Mouse (Mus musculus) layer of hippocampus, postnatal 10 days (tissue): ENCODE results near the gene Esrra. TPM values are rescaled to one million over a fixed set of nuclear protein-coding genes. Genes with fewer than 3 reads are reported as not detected.

ENCODE experiments used
- DNase-seq, 2 experiments: peaks; one replicate each; pipeline ENCODE4 v3.0.0; 2021; ENCODE audit warnings: low spot score in 2 of 2
- total RNA-seq, 2 experiments: library from RNA; stranded (reverse); gene quantifications; 2 replicates each; pipeline ENCODE4 v1.2.3; 2021

Gene Esrra
- total RNA-seq, 2 experiments from 2014 or later = 45.8 to 53.0 TPM

DNA sequence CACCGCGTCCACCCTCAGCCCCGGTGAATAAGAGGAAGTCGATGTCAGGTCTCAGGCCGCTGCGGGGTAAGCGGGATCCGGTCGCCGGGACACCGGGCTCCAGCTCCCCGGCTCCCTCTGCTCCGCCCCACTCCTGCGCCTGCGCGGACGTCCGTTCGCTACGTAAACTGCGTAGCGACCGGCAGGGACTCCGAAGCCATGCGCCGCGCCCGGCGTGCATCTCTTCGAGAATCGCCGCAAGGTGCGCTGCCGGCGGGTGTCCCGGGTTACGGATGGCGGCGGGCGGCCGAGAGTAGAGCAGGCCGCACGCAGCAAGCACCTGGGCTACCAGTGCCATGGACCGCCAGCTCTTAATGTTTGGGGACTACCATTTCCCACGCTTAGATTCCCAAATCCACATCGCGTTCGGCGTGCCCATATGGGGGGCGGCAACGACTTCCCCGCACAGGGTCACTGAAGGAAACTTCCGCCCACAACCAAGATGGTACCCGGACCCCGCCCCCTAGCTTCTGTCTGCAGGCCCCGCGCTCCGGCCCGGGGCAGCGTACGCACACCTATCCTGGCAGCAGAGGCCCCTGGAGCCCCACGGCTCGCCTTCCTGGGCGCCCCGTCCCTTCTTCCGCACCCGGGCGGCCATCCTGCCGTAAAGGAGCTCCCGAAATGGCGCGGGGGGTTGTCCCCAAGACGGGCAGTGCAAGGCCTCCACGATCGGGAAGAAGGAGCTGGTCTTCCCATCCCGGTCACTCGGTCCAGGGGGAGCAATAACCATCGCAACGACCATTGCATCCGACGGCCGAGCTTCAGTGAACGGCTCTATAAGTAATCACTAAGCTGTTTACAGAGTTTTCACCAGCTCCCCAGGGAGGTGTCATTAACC is 20.0 kb upstream of the Esrra start, which contains the start of gene Bad:
Bad (plus strand) TSS at position 490 of the 877 bp plus-strand sequence.
- peak; percentile 97 to 98 for DNase-seq

DNA sequence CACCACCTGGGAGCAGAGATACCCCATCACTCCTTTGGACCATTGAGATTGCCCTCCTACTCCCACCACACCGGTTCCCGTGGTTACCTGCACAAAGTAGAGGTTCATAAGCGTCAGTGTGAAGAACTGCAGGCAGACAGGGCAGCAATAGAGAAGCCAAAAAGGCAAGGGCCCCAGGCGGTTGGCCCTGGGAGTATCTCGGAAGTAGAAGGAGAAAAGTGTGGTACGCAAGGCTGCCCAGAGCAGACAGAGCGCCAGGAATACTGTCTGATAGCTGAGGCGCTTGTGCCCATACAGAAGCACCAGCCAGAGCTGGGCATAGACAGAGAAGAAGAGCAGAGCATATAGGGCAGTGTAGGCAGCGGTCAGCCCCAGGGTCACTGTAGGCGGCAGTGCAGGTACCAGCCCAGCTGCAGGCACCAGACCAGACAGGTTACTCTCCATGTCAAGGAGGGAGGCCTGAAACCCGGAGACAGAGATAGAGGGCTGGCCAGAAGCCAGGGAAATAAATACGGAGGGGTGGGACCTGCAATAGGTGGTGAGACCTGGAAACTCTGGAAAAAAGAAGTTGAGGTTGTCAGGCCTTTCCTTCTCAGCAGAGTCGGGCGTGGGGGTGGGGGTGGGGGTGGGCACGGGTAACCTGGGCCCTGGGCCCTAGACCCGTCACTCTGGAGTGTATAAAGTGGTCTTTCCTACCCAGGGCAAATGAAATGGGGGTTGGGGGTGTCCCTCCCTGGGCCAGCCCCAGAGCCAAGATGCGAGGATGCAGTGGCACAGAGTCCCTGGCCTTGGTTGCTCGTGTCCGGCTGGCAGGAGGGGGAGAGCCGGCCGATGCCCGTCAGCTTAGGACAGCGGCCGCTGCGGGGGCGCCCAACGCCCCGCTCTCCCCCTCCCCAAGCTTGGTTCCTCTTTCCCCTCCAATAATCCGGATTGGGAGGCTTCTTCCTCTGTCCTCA is 19.1 kb upstream of the Esrra start:
- no peak for DNase-seq

GRCm38 (mm10) chr19:6939106-6940002 is 17.7 kb upstream of the Esrra start:
- no peak for DNase-seq

- no peak for DNase-seq
Observed at GRCm38 (mm10) chr19:6937541-6938465, 16.2 kb upstream of the Esrra start.

GRCm38 (mm10) chr19:6936299-6936698 is 14.7 kb upstream of the Esrra start:
- no peak for DNase-seq

DNA sequence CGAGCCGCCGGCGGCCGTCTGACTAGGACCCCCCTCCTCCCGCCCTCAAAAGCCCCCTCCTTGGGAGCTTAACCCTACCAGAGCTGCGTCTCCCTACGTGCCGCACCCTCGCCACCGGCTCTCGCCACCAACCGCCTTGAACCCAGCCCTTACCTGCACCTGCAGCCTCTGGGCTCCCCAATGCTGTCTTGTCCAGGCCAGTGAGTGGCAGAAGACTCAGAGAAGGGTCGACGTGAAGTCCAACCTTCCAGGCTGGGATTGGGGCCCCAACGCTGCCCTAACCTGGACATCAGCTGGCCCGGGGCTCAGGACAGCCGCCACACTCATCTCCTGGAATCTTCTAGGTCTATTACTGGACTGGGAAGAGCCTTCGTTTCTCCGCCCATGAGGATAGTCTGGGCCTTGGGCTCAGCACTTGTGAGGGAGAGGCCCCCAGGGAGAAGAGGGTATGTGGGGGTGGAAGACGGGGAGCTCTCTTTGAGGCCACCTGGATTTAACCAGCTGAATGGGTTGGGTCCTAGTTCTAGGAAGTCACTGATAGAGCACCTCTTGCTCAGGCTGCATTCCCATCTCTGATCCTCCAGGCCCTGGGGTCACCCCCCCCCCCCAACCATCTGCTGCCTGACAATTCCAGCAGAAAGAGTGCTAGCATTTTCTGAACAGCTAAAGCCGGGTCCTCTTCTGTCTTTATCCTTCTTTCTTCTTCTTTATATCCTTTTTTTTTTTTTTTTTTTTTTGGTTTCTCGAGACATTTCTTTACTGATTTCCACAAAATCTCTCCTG is 12.8 kb upstream of the Esrra start, which contains the start of gene Kcnk4:
Kcnk4 (minus strand) TSS at position 321 of the 783 bp plus-strand sequence.
- DNase-seq = no peak

DNA sequence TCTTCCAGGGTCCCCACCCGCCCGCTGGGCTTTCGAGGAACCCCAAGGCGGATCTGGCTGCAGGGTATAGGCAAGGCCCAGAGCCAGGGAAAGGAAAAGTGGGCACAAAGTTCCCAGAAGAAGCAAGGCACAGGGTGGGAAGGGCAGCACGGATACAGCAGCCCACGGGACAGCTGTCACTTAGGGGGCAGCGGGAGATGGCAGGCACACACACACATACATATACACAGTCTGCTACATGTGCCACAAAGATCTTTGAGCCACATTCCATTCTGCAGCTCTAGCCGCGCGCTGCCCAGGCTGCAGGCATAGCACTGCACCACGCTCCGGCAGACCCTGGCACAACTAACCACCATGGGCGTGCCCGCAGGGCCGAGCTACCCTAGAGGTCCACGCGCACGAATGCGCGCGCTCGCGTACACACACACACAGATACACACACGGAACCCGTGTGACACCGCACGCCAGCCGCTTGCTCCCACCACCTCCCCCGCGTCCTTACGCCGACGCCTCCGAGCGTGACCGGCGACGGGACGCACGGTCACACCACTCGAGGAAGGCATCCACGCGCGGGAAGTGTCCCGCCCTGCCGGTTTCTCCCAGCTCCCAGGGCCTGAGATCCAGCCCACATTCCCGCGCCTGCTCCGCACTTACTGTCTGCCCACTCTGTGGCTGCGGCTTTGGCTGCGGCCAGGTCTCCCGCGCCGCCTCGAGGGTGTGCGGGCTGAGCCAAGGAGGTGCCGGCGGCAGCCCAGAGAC is 12.0 kb upstream of the Esrra start:
- DNase-seq = no peak

DNA sequence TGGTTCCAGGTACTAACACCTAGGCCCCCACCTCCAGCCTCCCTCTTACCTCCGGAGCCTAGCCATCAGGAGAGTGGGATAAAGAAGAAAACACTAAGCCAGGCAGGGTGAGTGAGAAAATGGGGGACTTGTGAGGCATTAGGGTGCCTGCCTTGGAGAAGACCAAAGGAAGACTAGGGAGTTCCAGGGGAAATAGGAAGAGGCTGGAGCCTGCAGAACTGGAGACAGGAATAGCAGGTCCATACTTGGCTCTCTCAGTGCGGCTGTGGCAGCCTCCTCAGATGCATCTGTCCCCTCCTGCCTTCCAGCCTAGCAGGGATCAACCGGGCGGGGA is 11.5 kb upstream of the Esrra start:
- no peak for DNase-seq

- DNase-seq = no peak
Observed at GRCm38 (mm10) chr19:6932018-6932417, 10.4 kb upstream of the Esrra start.

DNA sequence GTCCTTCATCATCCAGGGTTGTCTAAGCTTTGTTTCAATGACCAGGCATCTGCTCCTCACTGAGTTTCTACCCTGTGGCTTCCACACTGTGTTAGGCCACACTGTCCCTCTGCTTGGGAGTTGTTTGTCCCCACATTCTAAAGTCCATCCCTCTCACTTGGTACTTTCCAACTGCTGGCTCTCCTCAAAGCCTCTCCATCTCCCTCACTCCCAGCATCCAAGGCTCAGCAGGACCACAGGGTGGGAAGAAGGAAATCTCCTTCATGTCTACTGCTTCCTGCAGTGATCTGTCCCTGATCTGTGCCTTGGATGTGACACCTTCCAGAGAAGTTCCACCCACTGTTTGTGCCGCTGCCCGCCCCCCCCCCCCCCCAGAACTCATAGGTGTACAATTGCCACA is 9.4 kb upstream of the Esrra start:
- no peak for DNase-seq

GRCm38 (mm10) chr19:6928080-6928479 is 6.5 kb upstream of the Esrra start:
- DNase-seq = no peak

- no peak for DNase-seq
Observed at GRCm38 (mm10) chr19:6926559-6927255, 5.1 kb upstream of the Esrra start.

DNA sequence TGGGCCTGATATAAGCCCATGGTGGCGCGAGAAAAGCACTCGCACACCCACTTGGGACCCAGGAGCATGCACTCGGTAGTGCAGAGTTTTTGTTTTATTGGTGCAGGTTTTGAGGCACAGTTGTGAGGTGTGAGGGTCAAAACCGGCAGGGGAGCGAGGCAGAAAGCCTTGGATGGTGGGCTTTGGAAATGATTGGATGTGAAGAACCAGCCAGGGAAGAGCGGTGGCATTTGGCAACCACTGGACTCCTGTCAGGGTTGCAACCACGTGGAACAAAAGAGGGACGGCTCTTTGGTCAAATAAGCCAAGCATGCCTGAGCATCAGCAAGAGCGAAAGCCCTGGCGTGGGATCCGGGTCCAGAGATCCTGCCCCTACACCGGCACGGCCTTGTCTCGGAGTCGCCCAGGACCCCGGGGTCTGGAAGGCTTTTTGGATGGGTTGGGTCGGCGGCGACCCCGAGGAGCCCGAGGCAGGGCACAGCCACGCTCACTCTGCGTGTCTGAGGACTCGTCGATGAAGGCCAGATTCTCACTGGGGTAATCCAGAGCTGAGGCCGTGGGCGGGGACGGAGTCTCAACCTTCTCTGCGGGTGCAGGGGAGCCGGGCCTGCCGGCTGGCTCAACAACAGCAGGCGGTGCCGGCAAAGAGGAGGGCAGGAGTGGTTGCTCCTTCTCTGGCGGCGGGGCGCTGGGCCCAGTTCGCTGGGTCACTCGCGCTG is 4.2 kb upstream of the Esrra start:
- no peak for DNase-seq

DNA sequence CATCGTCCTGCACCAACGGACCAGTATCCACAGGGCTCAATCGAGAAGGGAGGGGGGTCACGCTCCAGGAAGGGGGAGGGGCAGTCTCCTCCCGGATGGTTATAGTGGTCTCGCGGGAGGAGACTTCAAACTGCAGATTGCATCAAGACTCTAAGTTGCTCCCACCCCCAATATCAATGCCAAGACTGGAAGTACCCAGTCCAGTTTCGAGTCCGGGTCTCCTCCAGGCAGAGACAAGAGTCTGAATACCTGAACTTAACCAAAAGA is 3.6 kb upstream of the Esrra start, which contains the start of gene Catsperz:
Catsperz (minus strand) TSS at position 74 of the 267 bp plus-strand sequence.
- DNase-seq = no peak

DNA sequence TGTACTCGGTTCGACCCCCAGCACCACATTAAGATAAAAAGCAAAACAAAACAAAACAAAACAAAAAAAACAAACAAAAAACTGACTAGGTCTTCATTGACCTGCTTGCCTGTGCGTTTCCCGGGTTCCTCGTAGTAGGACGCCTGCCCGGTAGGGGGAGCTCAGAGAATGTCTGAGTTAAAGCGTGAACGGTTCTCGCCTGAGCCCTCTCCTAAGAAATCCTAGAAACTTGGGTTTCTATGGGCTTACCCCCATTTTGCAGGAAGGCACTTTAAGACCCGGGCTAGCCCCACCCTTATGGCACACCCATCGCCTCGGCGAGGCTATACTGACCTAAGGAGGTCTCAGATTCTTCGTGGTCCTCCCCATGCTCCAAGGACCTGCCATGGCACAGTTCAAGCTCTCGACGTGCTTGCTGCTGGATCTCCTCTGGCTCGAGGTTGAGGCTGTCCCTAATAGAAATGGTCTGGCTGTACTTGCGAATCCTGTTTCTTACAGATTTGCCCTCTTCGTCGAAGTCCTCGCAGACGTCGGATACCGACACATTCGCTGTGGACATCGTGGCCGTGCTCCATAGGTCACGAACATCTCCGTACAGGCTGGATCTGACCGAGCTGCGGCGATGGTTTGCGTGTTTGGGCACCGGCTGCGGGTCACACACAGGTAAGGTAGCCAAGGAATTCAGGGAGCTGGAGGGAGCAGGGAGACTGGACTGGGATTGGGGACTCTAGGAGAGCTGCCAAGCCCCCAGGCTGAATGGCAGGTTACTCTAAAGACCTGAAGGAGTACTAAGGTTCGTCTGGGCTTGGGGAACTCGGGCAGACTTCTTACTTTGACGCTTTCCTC is 3.1 kb upstream of the Esrra start:
- DNase-seq = peak; percentile 86 to 90
